Mouse (Mus musculus) thymus, adult 2 months (tissue): ENCODE measurements around the gene Fam228a.

Experiments used
- CTCF ChIP-seq: fragments of 200-500 bp; IDR thresholded peaks from 2 replicates; pipeline ENCODE4 v1.5.1; 2012; ENCODE audit warnings: mild to moderate bottlenecking, control low read depth, low read length, moderate library complexity, borderline replicate concordance; ENCODE audit not compliant: control insufficient read depth, poor library complexity, insufficient read depth; ENCODE audit errors: extremely low read depth
- POLR2A ChIP-seq: fragments of 200-500 bp; IDR thresholded peaks from 2 replicates; pipeline ENCODE4 v1.6.1; 2012; ENCODE audit warnings: mild to moderate bottlenecking, low read length, control low read depth, moderate library complexity; ENCODE audit not compliant: control insufficient read depth, poor library complexity, insufficient read depth; ENCODE audit errors: extremely low read depth

DNA sequence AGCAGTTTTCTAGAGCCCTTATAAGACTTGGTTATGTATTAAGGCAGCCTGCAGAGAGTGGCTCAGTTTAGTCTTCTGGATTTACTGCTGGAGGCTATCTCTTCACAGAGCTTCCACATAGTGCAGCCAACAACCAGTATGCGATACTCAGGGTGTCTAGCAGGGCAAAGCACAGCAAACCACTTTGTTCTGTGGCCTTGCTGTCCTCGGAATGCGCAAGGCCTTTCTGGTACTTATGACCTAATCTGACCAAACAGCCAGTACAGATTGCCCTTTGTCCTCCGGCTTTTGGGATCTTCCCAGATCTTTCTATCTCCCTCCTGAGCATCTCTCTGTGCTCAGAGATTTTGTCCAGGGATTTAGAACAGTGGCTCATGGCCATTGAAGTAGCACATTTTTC lies 52.8 kb downstream of the Fam228a start:
- TF ChIP-seq CTCF = no peak
- no peak for TF ChIP-seq POLR2A
